9 mouse cellular contexts compared by ENCODE assay signal in genomic region chr17:47518205-47518604, GRCm38 (mm10). TPM values are rescaled to one million over a fixed set of nuclear protein-coding genes. Genes with fewer than 3 reads are reported as not detected.
DNase-seq lines count a peak whose midpoint lies in the region; ATAC-seq and TF ChIP-seq lines count a peak whose summit lies in the region.
"Had no signal": no experiment of that assay in that cellular context is flagged by ENCODE, and none has a peak within 500 bp of the region (broad histone marks: within the 10 kb centered on the region; RNA-seq: fewer than 3 reads in every experiment).

No protein-coding gene starts in this region.

- H3K36me3 ChIP-seq in heart, embryonic 10.5 days = peaks cover 3% of the 10 kb centered on the region; the same call in 1 of the 2 replicates
- no peaks in the 10 kb centered on the region; the same call in 1 of the 2 replicates for H3K36me3 ChIP-seq in limb, embryonic 13.5 days

- H3K4me3 ChIP-seq in gastrocnemius, adult 2 months = no peak overlapping the region
- H3K4me3 ChIP-seq in heart, embryonic 10.5 days = peak overlapping the region; percentile 19; the same call in 1 of the 2 replicates
- peak overlapping the region; percentile 4; the same call in 1 of the 2 replicates for H3K4me3 ChIP-seq in limb, embryonic 13.5 days

- WGBS in heart, embryonic 10.5 days = 22% methylated on average over 8 of the region's 8 CpGs
- 13% methylated on average over 8 of the region's 8 CpGs for WGBS in limb, embryonic 13.5 days

- DNase-seq in gastrocnemius, adult 2 months = peak; percentile 60
- no peak for DNase-seq in gastrocnemius, postnatal 25 days
- DNase-seq in Muller cell, postnatal 12 days (ENCODE audit: inconsistent ontology term) = peak; percentile 86
- peak; percentile 90 for DNase-seq in heart, embryonic 10.5 days (ENCODE audit: low spot score)
- DNase-seq in frontal cortex, postnatal 36 days (ENCODE audit: low spot score in 2 of 2) = no peak
- no peak for DNase-seq in layer of hippocampus, postnatal 36 days
- DNase-seq in adipocyte (ENCODE audit: low spot score) = no peak

- peaks cover 62% of the 10 kb centered on the region for H3K4me1 ChIP-seq in heart, embryonic 10.5 days
- peaks cover 50% of the 10 kb centered on the region for H3K4me1 ChIP-seq in limb, embryonic 13.5 days

- peak overlapping the region; percentile 47 for H3K4me2 ChIP-seq in limb, embryonic 13.5 days (replicated peaks)

- H3K9ac ChIP-seq in limb, embryonic 13.5 days = peak overlapping the region; percentile 48; the same call in 1 of the 2 replicates

- TF ChIP-seq CTCF in gastrocnemius, adult 2 months (IDR thresholded peaks at IDR 0.05) = no peak

- ATAC-seq in limb, embryonic 13.5 days (ENCODE audit: low FRiP score, low read depth) = peak; percentile 64

- H3K27ac ChIP-seq in gastrocnemius, adult 2 months = peak overlapping the region; percentile 76
- peak overlapping the region; percentile 98 for H3K27ac ChIP-seq in heart, embryonic 10.5 days
- H3K27ac ChIP-seq in limb, embryonic 13.5 days = peak overlapping the region; percentile 96

- no peaks in the 10 kb centered on the region for H3K27me3 ChIP-seq in heart, embryonic 10.5 days (ENCODE audit: insufficient read depth, poor library complexity, severe bottlenecking)
- no peaks in the 10 kb centered on the region for H3K27me3 ChIP-seq in limb, embryonic 13.5 days
- H3K27me3 ChIP-seq: CH12.LX had no signal

- intact Hi-C loops in gastrocnemius, adult 2 months (cut with DNase I) = no loop called here

- H3K9me3 ChIP-seq in heart, embryonic 10.5 days = no peaks in the 10 kb centered on the region
- H3K9me3 ChIP-seq in limb, embryonic 13.5 days = no peaks in the 10 kb centered on the region

RNA-seq across cellular contexts. Expression of gene Ccnd3, which starts 13.4 kb away (rescaled TPM):
- total RNA-seq in gastrocnemius, adult 2 months (2021) = 10 to 100 TPM; 18.7 to 25.8 TPM
- 10 to 100 TPM; 31.4 to 44.8 TPM for total RNA-seq in gastrocnemius, postnatal 25 days (2021)
- polyA plus RNA-seq in heart, embryonic 10.5 days (2016; fragmentation: Nextera tagmentation; extraction: Ambion mirVana) = 552 and 644 TPM in 2 replicates
- polyA plus RNA-seq in limb, embryonic 13.5 days (2015; fragmentation: Nextera tagmentation; extraction: Ambion mirVana) = 392 and 402 TPM in 2 replicates
- total RNA-seq in layer of hippocampus, postnatal 36 days (2021) = 10 to 100 TPM; 35.2 to 44.3 TPM

RNA-seq across cellular contexts. Expression of gene Taf8, which starts 16.1 kb away (rescaled TPM):
- total RNA-seq in gastrocnemius, adult 2 months (2021) = 10 to 100 TPM; 13.0 to 14.1 TPM
- 10 to 100 TPM in 1 of 2 experiments, 1 to 10 TPM in 1; 9.6 to 10.0 TPM for total RNA-seq in gastrocnemius, postnatal 25 days (2021)
- 23.0 and 28.5 TPM in 2 replicates for polyA plus RNA-seq in heart, embryonic 10.5 days (2016; fragmentation: Nextera tagmentation; extraction: Ambion mirVana)
- polyA plus RNA-seq in limb, embryonic 13.5 days (2015; fragmentation: Nextera tagmentation; extraction: Ambion mirVana) = 34.6 and 34.9 TPM in 2 replicates
- total RNA-seq in layer of hippocampus, postnatal 36 days (2021) = 10 to 100 TPM; 20.9 to 22.3 TPM

Comparison
In these comparisons a context has a peak if more than half of its experiments do, and no peak if none do; other contexts are left out.
1. DNase-seq: peak in gastrocnemius, adult 2 months (single experiment), Muller cell, postnatal 12 days (single experiment) and heart, embryonic 10.5 days (single experiment); none in gastrocnemius, postnatal 25 days (single experiment), frontal cortex, postnatal 36 days (0 of 2), layer of hippocampus, postnatal 36 days (0 of 2) and adipocyte (single experiment).
2. Peak in every context shown above with its lines, with median percentiles within 50 percentile points of each other: H3K27ac ChIP-seq.